Mouse (Mus musculus) olfactory bulb, adult 2 months (tissue): ENCODE measurements at regions not wholly inside any gene's neighbourhood (a gene's known extent, or its start where the extent isn't known, plus 50 kb on each side); places are given as distances from the start of the nearest gene placed in this dataset.

ENCODE experiments used
- H3K27ac ChIP-seq: fragments of 200-500 bp; 2 replicates; pipeline ENCODE4 v1.5.1; 2012; ENCODE audit warnings: low read depth, low read length; ENCODE audit not compliant: insufficient read depth
- H3K4me1 ChIP-seq: fragments of 200-500 bp; 2 replicates; pipeline ENCODE4 v1.6.1; 2012; ENCODE audit warnings: low read length; ENCODE audit not compliant: control insufficient read depth, insufficient read depth
- H3K4me3 ChIP-seq: fragments of 200-500 bp; 2 replicates; pipeline ENCODE4 v1.5.1; 2012; ENCODE audit warnings: mild to moderate bottlenecking, low read depth, low read length, moderate library complexity; ENCODE audit not compliant: insufficient read depth
- CTCF ChIP-seq: fragments of 200-500 bp; IDR thresholded peaks from 2 replicates; pipeline ENCODE4 v1.5.1; 2012; ENCODE audit warnings: low read depth, mild to moderate bottlenecking, low read length, moderate library complexity; ENCODE audit not compliant: insufficient read depth
- POLR2A ChIP-seq: fragments of 200-500 bp; IDR thresholded peaks from 2 replicates; pipeline ENCODE4 v1.6.1; 2012; ENCODE audit warnings: mild to moderate bottlenecking, low read depth, low read length, moderate library complexity; ENCODE audit not compliant: insufficient read depth
- WGBS: fragments of 180-500 bp; shearing (Covaris S2); methylation state at CpG from one replicate; pipeline ENCODE4 v1.1.7; 2018; 5-methylcytosine and 5-hydroxymethylcytosine counted together

- TF ChIP-seq CTCF: no peak
- TF ChIP-seq POLR2A: no peak
- H3K4me3 ChIP-seq: no peak overlapping the region
- no peaks in the 10 kb centered on the region for H3K4me1 ChIP-seq
- no peak overlapping the region for H3K27ac ChIP-seq
- WGBS: 88% methylated on average over 4 of the region's 4 CpGs
Observed at GRCm38 (mm10) chr13:11106426-11106825, 745.8 kb upstream of the Chrm3 start.

GRCm38 (mm10) chr13:11105571-11105970 lies 744.9 kb upstream of the Chrm3 start:
- 53% methylated on average over 2 of the region's 2 CpGs for whole genome bisulfite sequencing
- no peak for TF ChIP-seq POLR2A
- TF ChIP-seq CTCF: no peak
- Histone ChIP-seq H3K27ac (no peak overlapping the region), H3K4me1 (no peaks in the 10 kb centered on the region), H3K4me3 (no peak overlapping the region)

GRCm38 (mm10) chr13:11099586-11099950 lies 738.9 kb upstream of the Chrm3 start:
- no peak overlapping the region for H3K4me3 ChIP-seq
- no peak overlapping the region for H3K27ac ChIP-seq
- TF ChIP-seq POLR2A (no peak), CTCF (no peak)
- H3K4me1 ChIP-seq: no peaks in the 10 kb centered on the region

- Histone ChIP-seq H3K4me3 (no peak overlapping the region), H3K4me1 (no peaks in the 10 kb centered on the region), H3K27ac (no peak overlapping the region)
- WGBS: 60% methylated on average over 4 of the region's 4 CpGs
- no peak for TF ChIP-seq POLR2A
- no peak for TF ChIP-seq CTCF
Observed at GRCm38 (mm10) chr13:11098899-11099585, 738.4 kb upstream of the Chrm3 start.

GRCm38 (mm10) chr13:11092911-11093310 lies 732.3 kb upstream of the Chrm3 start:
- 73% methylated on average over 2 of the region's 2 CpGs for WGBS
- H3K4me1 ChIP-seq: no peaks in the 10 kb centered on the region
- TF ChIP-seq POLR2A: no peak
- no peak for TF ChIP-seq CTCF
- H3K27ac ChIP-seq: no peak overlapping the region
- no peak overlapping the region for H3K4me3 ChIP-seq
